Mouse (Mus musculus) layer of hippocampus, postnatal 36 days (tissue): ENCODE results near the gene Reep6. TPM values are rescaled to one million over a fixed set of nuclear protein-coding genes. Genes with fewer than 3 reads are reported as not detected.

Experiments used
- DNase-seq, 2 experiments: peaks; one replicate each; pipeline ENCODE4 v3.0.0; 2022
- total RNA-seq, 2 experiments: library from RNA; stranded (reverse); gene quantifications; 2 replicates each; pipeline ENCODE4 v1.2.3; 2021

Reep6 gene
- total RNA-seq, 2 experiments from 2014 or later, result 8.6 to 10.3 TPM

- DNase-seq, result peak in 1 of 2 experiments; percentile 29
These were observed 26.4 kb downstream of the Reep6 start, which contains the start of gene Plk5 for GRCm38 (mm10) chr10:80356001-80356682. Plk5 (plus strand) TSS chr10:80356459.

- no peak for DNase-seq
These were observed 27.0 kb downstream of the Reep6 start for GRCm38 (mm10) chr10:80356737-80357136.

GRCm38 (mm10) chr10:80357336-80357735 lies 27.6 kb downstream of the Reep6 start:
- no peak for DNase-seq

GRCm38 (mm10) chr10:80357994-80358639 lies 28.4 kb downstream of the Reep6 start:
- no peak for DNase-seq

GRCm38 (mm10) chr10:80363734-80364133 lies 34.0 kb downstream of the Reep6 start:
- no peak for DNase-seq

GRCm38 (mm10) chr10:80365736-80366135 lies 36.0 kb downstream of the Reep6 start:
- no peak for DNase-seq

- DNase-seq, result no peak
These were observed 38.2 kb downstream of the Reep6 start for GRCm38 (mm10) chr10:80367954-80368353.

GRCm38 (mm10) chr10:80368392-80368791 lies 38.6 kb downstream of the Reep6 start:
- no peak for DNase-seq

GRCm38 (mm10) chr10:80369995-80370747 lies 40.4 kb downstream of the Reep6 start:
- no peak for DNase-seq

GRCm38 (mm10) chr10:80371411-80371966 lies 41.7 kb downstream of the Reep6 start:
- DNase-seq, result no peak

GRCm38 (mm10) chr10:80371983-80372382 lies 42.2 kb downstream of the Reep6 start:
- no peak for DNase-seq

GRCm38 (mm10) chr10:80372706-80373105 lies 43.0 kb downstream of the Reep6 start:
- DNase-seq, result no peak

- peak; percentile 64 to 71 for DNase-seq
These were observed 44.3 kb downstream of the Reep6 start for GRCm38 (mm10) chr10:80374063-80374462.

GRCm38 (mm10) chr10:80376160-80376559 lies 46.4 kb downstream of the Reep6 start:
- peak; percentile 87 for DNase-seq

- no peak for DNase-seq
These were observed 48.0 kb downstream of the Reep6 start for GRCm38 (mm10) chr10:80377716-80378115.

- no peak for DNase-seq
These were observed 53.0 kb downstream of the Reep6 start for GRCm38 (mm10) chr10:80382641-80383365.

- DNase-seq, result no peak
These were observed 53.7 kb downstream of the Reep6 start for GRCm38 (mm10) chr10:80383431-80383830.

GRCm38 (mm10) chr10:80384115-80384639 lies 54.4 kb downstream of the Reep6 start:
- DNase-seq, result no peak

GRCm38 (mm10) chr10:80384709-80385108 lies 55.0 kb downstream of the Reep6 start:
- no peak for DNase-seq

- no peak for DNase-seq
These were observed 55.6 kb downstream of the Reep6 start for GRCm38 (mm10) chr10:80385310-80385709.
